Comparison of ENCODE assay signal across 8 mouse cellular contexts in the genomic region with DNA sequence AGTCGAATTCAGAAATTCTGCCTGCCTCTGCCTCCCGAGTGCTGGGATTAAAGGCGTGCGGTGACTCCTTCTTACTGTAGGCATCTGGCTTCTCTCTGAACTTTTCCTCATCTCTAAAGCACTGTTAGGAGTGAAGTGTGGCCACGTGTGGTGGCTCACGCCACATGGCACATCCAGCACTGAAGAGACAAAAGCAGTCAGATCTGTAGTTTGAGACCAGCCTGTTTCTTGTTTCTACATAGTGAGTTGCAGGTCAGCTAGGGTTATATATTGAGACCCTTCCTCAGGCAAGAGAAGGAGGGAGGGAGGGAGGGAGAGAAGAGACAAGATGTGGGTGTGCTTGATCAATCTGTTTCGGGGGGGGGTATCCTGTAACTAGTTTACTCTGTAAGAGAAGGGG. TPM values are rescaled to one million over a fixed set of nuclear protein-coding genes. Genes with fewer than 3 reads are reported as not detected.
DNase-seq lines count a peak whose midpoint lies in the region; ATAC-seq lines count a peak whose summit lies in the region.

A gene (minus strand): TSS at position 101 of the 400 bp plus-strand sequence.

- WGBS in kidney, embryonic 15.5 days, result 84% methylated on average over 7 of the region's 7 CpGs
- 79% methylated on average over 7 of the region's 7 CpGs for WGBS in intestine, embryonic 16.5 days
- 82% methylated on average over 7 of the region's 7 CpGs for WGBS in midbrain, embryonic 12.5 days

- ATAC-seq in kidney, embryonic 15.5 days (replicated peaks; ENCODE audit: low FRiP score), result no peak
- no peak for ATAC-seq in intestine, embryonic 16.5 days
- no peak for ATAC-seq in midbrain, embryonic 12.5 days (ENCODE audit: low FRiP score, low read depth)
- ATAC-seq in frontal cortex, adult (ENCODE audit: low TSS enrichment), result no peak

- no peaks in the 10 kb centered on the region for H3K36me3 ChIP-seq in kidney, embryonic 15.5 days
- no peaks in the 10 kb centered on the region for H3K36me3 ChIP-seq in intestine, embryonic 16.5 days (ENCODE audit: control insufficient read depth, insufficient read depth, low read length)
- no peaks in the 10 kb centered on the region for H3K36me3 ChIP-seq in midbrain, embryonic 12.5 days

- H3K4me3 ChIP-seq in kidney, embryonic 15.5 days (replicated peaks), result peak within 1 kb of the TSS; percentile 53
- H3K4me3 ChIP-seq in intestine, embryonic 16.5 days (ENCODE audit: low read length), result peak within 1 kb of the TSS; percentile 52
- H3K4me3 ChIP-seq in midbrain, embryonic 12.5 days, result peak within 1 kb of the TSS; percentile 50

- H3K27ac ChIP-seq in kidney, embryonic 15.5 days, result no peak within 1 kb of the TSS
- H3K27ac ChIP-seq in intestine, embryonic 16.5 days (ENCODE audit: low read length), result no peak within 1 kb of the TSS
- no peak within 1 kb of the TSS for H3K27ac ChIP-seq in midbrain, embryonic 12.5 days (replicated peaks)

- peak within 1 kb of the TSS; percentile 24; the same call in 1 of the 2 replicates for H3K9ac ChIP-seq in kidney, embryonic 15.5 days
- H3K9ac ChIP-seq in intestine, embryonic 16.5 days (ENCODE audit: low read depth, low read length), result 0 out of 2 replicates have a peak within 1 kb of the TSS, but pooled peaks have one; percentile 22
- peak within 1 kb of the TSS; percentile 37; the same call in 1 of the 2 replicates for H3K9ac ChIP-seq in midbrain, embryonic 12.5 days (replicated peaks)

- no peaks in the 10 kb centered on the region for H3K9me3 ChIP-seq in kidney, embryonic 15.5 days (replicated peaks)
- no peaks in the 10 kb centered on the region for H3K9me3 ChIP-seq in intestine, embryonic 16.5 days (ENCODE audit: control insufficient read depth, low read length)
- no peaks in the 10 kb centered on the region for H3K9me3 ChIP-seq in midbrain, embryonic 12.5 days

- H3K4me1 ChIP-seq in kidney, embryonic 15.5 days, result peaks cover 25% of the 10 kb centered on the region
- peaks cover 12% of the 10 kb centered on the region for H3K4me1 ChIP-seq in intestine, embryonic 16.5 days (ENCODE audit: control insufficient read depth, insufficient read depth, low read length)
- H3K4me1 ChIP-seq in midbrain, embryonic 12.5 days, result peaks cover 9% of the 10 kb centered on the region; the same call in 1 of the 2 replicates

- H3K4me2 ChIP-seq in kidney, embryonic 15.5 days, result peak within 1 kb of the TSS; percentile 78
- H3K4me2 ChIP-seq in intestine, embryonic 16.5 days (ENCODE audit: low read depth, low read length), result peak within 1 kb of the TSS; percentile 64
- H3K4me2 ChIP-seq in midbrain, embryonic 12.5 days (replicated peaks), result peak within 1 kb of the TSS; percentile 65

- no peaks in the 10 kb centered on the region for H3K27me3 ChIP-seq in kidney, embryonic 15.5 days
- no peaks in the 10 kb centered on the region for H3K27me3 ChIP-seq in intestine, embryonic 16.5 days (replicated peaks; ENCODE audit: control insufficient read depth, insufficient read depth, low read length)
- H3K27me3 ChIP-seq in midbrain, embryonic 12.5 days, result peaks cover 15% of the 10 kb centered on the region; the same call in 1 of the 2 replicates

- DNase-seq in kidney, adult 9 months, result no peak
- DNase-seq in adrenal gland, postnatal 14 days, result no peak
- DNase-seq in gastrocnemius, postnatal 25 days, result no peak
- DNase-seq in urinary bladder, adult 18-20 months (ENCODE audit: low spot score in 2 of 2), result no peak

RNA-seq across cellular contexts. Expression of the gene that starts here (rescaled TPM):
- polyA plus RNA-seq in kidney, embryonic 15.5 days (2015; fragmentation: Nextera tagmentation; extraction: Ambion mirVana), result 63.4 and 67.7 TPM in 2 replicates
- total RNA-seq in adrenal gland, postnatal 14 days (2021), result 16.3 and 24.8 TPM in 2 replicates
- total RNA-seq in gastrocnemius, postnatal 25 days (2021), result 10 to 100 TPM; 59.6 to 60.4 TPM
- polyA plus RNA-seq in intestine, embryonic 16.5 days (2015; fragmentation: Nextera tagmentation; extraction: Ambion mirVana), result 48.2 and 56.7 TPM in 2 replicates
- 39.2 and 42.1 TPM in 2 replicates for polyA plus RNA-seq in midbrain, embryonic 12.5 days (2016; fragmentation: Nextera tagmentation; extraction: Ambion mirVana)
